Mouse (Mus musculus) bone marrow, adult 2 months (tissue): ENCODE data around the gene Ttf2.

Experiments
- CTCF ChIP-seq: fragments of 200-500 bp; IDR thresholded peaks from 2 replicates; pipeline ENCODE4 v1.5.1; 2011; ENCODE audit warnings: low read length, control low read depth; ENCODE audit not compliant: control insufficient read depth, insufficient read depth
- POLR2A ChIP-seq: fragments of 200-500 bp; IDR thresholded peaks from 2 replicates; pipeline ENCODE4 v1.6.1; 2011; ENCODE audit warnings: low read depth, mild to moderate bottlenecking, control low read depth, low read length, borderline replicate concordance; ENCODE audit not compliant: control insufficient read depth

- TF ChIP-seq POLR2A: no peak
- TF ChIP-seq CTCF: no peak
Observed at GRCm38 (mm10) chr3:100993718-100994117, 24.3 kb upstream of the Ttf2 start.
